Mouse (Mus musculus) embryonic stem cell, embryonic (primary cell): Measurements from ENCODE around the gene Lhfp.

ENCODE experiments used
- CTCF ChIA-PET, 4 experiments: fragments of 300-600 bp in 2 of 4; fragments of 350-600 bp in 2 of 4; sonication (Branson Sonifier 250); formaldehyde crosslinking; loops; one replicate each; lab custom pipeline; 2022; ENCODE audit warnings: inconsistent platforms in 2 of 4; lab: Charles Lee
- POLR2A ChIA-PET, 4 experiments: fragments of 300-600 bp in 2 of 4; fragments of 350-600 bp in 2 of 4; sonication (Branson Sonifier 250); formaldehyde crosslinking; loops; one replicate each; lab custom pipeline; 2022; ENCODE audit warnings: antibody characterized with exemption in 4 of 4, inconsistent platforms in 1 of 4; lab: Charles Lee

Lhfp gene

GRCm38 (mm10) chr3:53173310-53174063 lies 132.2 kb downstream of the Lhfp start:
- POLR2A ChIA-PET, result interaction anchor here in 2 of 4 experiments (0.7 kb wide), 2 partner anchors 130 to 910 kb away, joined by 3 read pairs; no protein-coding TSS in a partner anchor
- CTCF ChIA-PET, result no interaction called here

GRCm38 (mm10) chr3:53179936-53180335 lies 138.6 kb downstream of the Lhfp start:
- ChIA-PET POLR2A (no interaction called here), CTCF (no interaction called here)

DNA sequence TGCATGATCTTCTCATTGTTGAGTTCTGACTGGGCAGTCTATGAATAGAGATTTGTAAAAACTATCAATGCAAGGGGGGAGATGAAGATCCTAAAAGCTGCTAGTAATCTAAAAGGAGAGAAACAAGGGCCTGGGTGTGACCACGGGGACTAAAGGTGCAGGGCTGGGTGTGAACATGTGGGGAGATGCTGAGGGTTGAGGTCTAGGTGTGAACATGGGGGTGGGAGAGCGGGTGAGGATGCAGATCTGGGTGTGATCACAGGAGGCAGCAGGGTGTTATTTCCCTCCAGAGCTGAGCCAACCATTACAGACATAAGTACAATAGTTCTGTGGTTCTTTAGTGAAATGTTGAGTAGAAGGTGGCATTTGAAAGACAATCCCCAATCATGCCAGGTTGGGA lies 144.1 kb downstream of the Lhfp start:
- POLR2A ChIA-PET, result no interaction called here
- CTCF ChIA-PET, result no interaction called here

DNA sequence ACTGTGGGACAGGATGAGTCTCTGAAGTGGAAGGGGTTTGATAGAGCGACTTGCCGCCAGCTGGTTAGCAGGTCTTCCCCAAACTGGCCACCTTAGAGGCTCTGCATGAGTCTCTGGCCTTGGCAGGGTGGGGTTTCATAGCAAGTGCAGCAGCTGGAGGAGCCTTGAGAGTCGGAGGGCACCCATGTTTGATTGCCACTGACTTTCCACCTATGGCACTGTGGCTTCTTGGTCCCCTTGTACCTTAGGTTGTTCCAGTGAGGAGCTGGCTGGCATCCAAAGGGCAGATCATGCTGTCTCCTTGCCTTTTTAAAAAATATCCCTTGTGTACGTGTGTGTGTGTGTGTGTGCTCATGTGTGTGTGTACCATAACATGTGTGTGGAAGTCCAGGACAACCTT lies 152.1 kb downstream of the Lhfp start:
- POLR2A ChIA-PET, result no interaction called here
- CTCF ChIA-PET, result no interaction called here

DNA sequence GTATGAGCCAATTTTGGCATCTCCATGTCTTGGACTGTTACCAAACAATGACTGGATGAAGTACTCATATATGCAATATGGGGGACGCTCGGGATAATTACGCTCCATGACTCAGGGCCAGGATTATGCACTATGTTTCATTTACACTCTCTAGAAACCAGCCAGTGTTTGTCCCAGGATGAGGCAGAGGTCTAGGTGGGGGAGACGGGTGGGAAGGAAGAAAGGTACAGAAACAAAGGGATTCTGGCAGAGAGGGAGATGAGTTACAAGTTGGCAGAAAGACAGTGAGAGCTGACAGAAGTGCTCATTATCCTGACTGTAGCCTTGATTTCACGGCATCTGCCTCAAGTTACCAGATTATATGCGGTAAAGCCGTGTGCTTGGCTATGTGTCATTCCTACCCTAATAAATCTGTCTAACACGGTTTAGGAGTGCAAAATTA lies 154.4 kb downstream of the Lhfp start:
- POLR2A ChIA-PET, result interaction anchor here in 1 of 4 experiments (1.3 kb wide), 1 partner anchor 13 kb away, joined by 4 read pairs; no protein-coding TSS in a partner anchor
- CTCF ChIA-PET, result no interaction called here

DNA sequence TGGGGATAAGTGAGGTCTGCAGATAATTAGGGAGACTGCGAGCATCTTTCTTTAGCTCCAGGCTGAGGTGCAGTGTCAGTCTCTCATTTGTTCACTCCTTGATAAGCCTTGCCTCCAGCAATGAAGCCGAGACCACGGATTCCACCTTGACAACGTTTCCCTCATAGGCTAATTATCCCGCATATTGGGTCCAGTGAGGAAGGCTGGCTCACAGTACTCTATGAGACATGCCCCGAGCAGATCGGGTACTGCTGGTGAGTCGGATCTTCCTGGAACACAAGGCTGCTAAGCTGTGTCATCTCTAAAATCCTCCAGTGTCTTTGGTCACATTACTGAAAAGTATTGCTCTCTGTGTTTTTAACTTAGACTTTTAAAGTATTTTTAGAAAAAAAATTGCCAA lies 158.8 kb downstream of the Lhfp start:
- CTCF ChIA-PET, result interaction anchor here in 1 of 4 experiments (0.6 kb wide), 1 partner anchor 356 kb away, joined by 6 read pairs; no protein-coding TSS in a partner anchor
- POLR2A ChIA-PET, result no interaction called here

- ChIA-PET POLR2A (no interaction called here), CTCF (interaction anchor here in 1 of 4 experiments (0.6 kb wide), 1 partner anchor 357 kb away, joined by 6 read pairs; no protein-coding TSS in a partner anchor)
These were observed 159.5 kb downstream of the Lhfp start for GRCm38 (mm10) chr3:53200853-53201252.

GRCm38 (mm10) chr3:53201670-53202069 lies 160.3 kb downstream of the Lhfp start:
- POLR2A ChIA-PET, result no interaction called here
- CTCF ChIA-PET, result no interaction called here

DNA sequence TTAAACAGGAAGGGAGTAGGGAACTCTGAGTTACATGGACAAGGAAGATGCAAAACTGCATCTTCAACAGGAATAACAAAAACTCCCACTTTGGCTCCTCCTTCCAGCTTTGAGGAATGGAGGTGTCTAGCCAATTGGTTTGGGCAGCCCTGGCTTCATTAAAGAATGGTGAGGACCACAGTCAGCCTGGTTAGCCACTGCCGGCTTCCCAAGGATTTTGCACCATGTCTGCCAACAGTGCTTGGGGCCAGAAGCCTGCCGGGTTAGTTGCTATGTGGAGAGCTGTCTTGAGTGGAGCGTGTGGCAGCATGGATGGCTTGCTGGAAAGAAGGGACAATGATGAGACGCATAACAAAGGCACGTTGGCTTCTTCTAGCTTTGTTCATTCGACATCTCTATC lies 160.9 kb downstream of the Lhfp start:
- CTCF ChIA-PET, result interaction anchor here in 1 of 4 experiments (0.6 kb wide), 1 partner anchor 493 kb away, joined by 14 read pairs; no protein-coding TSS in a partner anchor
- POLR2A ChIA-PET, result no interaction called here

GRCm38 (mm10) chr3:53202698-53203097 lies 161.4 kb downstream of the Lhfp start:
- POLR2A ChIA-PET, result interaction anchor here in 2 of 4 experiments (0.5 to 1.3 kb wide), 2 partner anchors 20 to 32 kb away, joined by 3 to 5 read pairs; no protein-coding TSS in a partner anchor
- CTCF ChIA-PET, result interaction anchor here in 1 of 4 experiments (0.6 kb wide), 1 partner anchor 494 kb away, joined by 14 read pairs; no protein-coding TSS in a partner anchor

- CTCF ChIA-PET, result no interaction called here
These were observed 162.3 kb downstream of the Lhfp start for GRCm38 (mm10) chr3:53203656-53204055.

GRCm38 (mm10) chr3:53204348-53204984 lies 163.1 kb downstream of the Lhfp start:
- POLR2A ChIA-PET, result no interaction called here
- CTCF ChIA-PET, result no interaction called here

More at GRCm38 (mm10) chr3:53203656-53204055, 162.3 kb downstream of the Lhfp start:
- POLR2A ChIA-PET, result interaction anchor here in 1 of 4 experiments (1.3 kb wide), 1 partner anchor 21 kb away, joined by 3 read pairs; no protein-coding TSS in a partner anchor

DNA sequence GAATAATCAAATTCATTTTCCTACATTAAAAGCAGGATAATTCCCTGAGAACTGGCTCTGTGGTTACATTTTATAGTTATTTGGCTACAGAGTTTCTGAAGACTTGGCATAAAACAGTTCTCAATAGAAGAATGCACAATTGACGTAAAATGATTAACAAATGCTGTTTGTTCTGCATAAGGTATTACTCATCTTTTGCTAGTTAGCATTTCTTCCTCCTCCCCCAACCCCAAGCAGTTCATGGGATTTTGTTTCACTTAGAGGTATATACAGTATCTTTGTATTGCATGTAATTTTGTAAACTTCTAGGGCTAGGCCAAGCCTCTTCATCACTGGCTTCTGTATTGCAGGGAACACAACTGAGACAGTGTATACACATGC lies 163.6 kb downstream of the Lhfp start:
- CTCF ChIA-PET, result no interaction called here
- POLR2A ChIA-PET, result interaction anchor here in 1 of 4 experiments (0.8 kb wide), 1 partner anchor 119 kb away, joined by 4 read pairs; no protein-coding TSS in a partner anchor

DNA sequence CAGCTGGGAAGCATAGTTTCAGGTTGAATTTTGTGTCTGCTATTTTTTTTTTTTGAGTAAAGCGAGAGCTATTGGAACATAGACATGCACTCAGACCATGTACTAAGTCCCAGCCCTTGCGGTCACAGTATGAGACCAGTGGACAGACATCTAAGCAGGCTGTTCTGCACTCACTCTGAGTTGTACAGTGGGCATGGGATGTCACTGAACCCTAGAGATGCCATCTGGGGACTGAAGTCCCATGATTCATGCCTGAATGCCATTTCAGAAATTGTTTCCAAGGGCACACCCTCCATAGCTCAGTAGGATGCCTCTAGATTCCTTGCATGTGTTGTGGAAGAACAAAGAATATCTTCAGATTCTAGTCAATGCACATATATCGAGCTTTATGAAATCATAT lies 164.4 kb downstream of the Lhfp start:
- ChIA-PET CTCF (interaction anchor here in 1 of 4 experiments (0.6 kb wide), 1 partner anchor 199 kb away, joined by 3 read pairs; no protein-coding TSS in a partner anchor), POLR2A (interaction anchor here in 1 of 4 experiments (0.8 kb wide), 1 partner anchor 120 kb away, joined by 4 read pairs; no protein-coding TSS in a partner anchor)

GRCm38 (mm10) chr3:53206509-53207224 lies 165.3 kb downstream of the Lhfp start:
- POLR2A ChIA-PET, result no interaction called here
- CTCF ChIA-PET, result no interaction called here

DNA sequence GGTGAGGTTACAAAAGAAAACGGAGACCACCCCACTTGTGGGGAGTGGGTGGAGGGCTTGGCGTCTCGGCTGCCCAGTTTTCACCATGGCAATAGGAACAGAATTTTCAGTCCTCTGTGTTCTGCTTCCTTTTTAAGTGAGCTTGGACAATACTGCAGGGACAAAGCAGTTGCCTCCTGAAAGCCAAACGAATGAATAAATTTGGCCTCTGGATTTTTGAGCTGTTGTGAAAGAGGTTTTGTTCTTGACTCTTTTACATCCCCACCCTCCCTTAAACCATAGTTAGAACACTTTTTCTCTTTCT lies 165.8 kb downstream of the Lhfp start:
- CTCF ChIA-PET, result no interaction called here
- POLR2A ChIA-PET, result no interaction called here

DNA sequence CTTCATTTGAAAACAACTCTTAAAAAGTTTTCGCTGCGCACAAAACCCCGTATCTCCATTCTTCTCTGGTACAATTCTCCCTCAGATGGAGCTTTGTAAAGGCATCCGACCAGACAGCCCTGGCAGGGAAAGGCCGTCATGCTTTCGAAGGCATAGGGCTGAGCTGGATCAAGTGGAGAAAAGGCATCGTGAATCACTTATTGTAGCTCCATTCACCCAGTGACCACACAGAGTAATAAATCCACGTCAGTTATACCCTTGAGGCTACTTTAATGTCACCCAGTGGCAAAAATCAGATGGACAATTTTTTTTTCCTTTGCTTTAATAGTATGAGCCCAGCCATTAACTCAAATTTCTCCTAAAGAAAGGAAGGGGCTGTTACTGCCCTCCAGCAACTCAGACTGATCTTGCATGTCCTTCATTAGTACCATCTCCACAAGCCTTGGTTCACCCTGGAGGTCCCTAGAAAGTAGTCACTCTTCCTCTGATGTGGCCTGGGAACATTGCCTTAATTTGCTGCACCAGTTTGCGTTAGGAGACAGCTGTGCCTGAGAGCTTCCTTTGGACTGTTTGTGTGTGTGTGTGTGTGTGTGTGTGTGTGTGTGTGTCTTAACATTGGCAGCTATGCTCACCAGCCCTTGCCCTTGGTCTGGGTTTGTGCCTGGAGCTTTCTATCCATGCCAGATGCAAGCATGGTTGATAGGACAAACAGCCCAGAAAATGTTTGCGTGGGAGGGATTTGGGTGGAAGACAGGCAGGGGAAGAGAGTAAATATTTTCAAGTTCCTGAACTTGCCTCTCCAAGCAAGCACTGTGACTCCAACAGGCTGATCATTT lies 169.6 kb downstream of the Lhfp start:
- CTCF ChIA-PET, result interaction anchor here in 1 of 4 experiments (1.0 kb wide), 1 partner anchor 169 kb away, joined by 3 read pairs; no protein-coding TSS in a partner anchor
- POLR2A ChIA-PET, result interaction anchor here in 3 of 4 experiments (0.5 to 0.7 kb wide), 4 partner anchors 62 to 1696 kb away, joined by 3 read pairs; no protein-coding TSS in a partner anchor

DNA sequence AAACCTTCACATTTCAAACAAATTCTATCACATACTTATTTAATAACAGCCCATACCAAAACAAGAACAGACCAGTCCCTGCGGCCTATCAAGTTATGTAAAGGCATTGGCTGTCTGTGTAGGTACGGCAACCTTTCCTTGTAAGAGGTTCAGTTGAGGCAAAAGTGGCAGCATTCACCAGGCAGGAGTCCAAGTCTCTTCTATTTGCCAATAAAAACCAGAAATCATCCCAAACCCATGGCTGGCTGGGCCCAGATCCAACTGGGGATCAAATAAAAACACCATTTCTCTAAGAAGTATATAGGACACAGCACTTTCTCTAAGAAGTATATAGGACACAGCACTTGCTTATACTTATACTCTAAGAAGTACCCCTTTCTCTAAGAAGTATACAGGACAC lies 171.3 kb downstream of the Lhfp start:
- ChIA-PET POLR2A (no interaction called here), CTCF (interaction anchor here in 1 of 4 experiments (0.6 kb wide), 1 partner anchor 96 kb away, joined by 3 read pairs; no protein-coding TSS in a partner anchor)
